Mouse (Mus musculus): ENCODE measurements around the gene Nrg4.

- TF ChIP-seq CTCF (IDR thresholded peaks at IDR 0.05; ENCODE audit: low read depth) (no peak), EP300 (optimal IDR thresholded peaks at IDR 0.05) (no peak)
These were observed 28.7 kb upstream of the Nrg4 start for GRCm38 (mm10) chr9:55355270-55355834.
